Mouse (Mus musculus): ENCODE results near the gene Klf1.
"Not testable (repeated sequence)": the region's sequence is repeated elsewhere in the genome, so short reads cannot be mapped to it uniquely, and the experiment has no call there.

The Klf1 gene

DNA sequence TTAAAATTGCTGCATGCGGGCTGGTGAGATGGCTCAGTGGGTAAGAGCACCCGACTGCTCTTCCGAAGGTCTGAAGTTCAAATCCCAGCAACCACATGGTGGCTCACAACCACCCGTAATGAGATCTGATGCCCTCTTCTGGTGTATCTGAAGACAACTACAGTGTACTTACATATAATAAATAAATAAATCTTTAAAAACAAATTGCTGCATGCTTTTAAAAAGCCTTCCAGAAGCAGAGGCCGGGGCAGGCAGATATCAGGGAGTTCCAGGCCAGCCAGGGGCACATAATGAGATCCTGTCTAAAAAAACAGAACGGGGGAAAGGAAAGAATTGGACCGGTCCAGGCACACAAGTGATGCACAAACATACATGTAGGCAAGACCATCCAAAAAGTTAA is 6.3 kb downstream of the Klf1 start:
- not testable (repeated sequence) for DNase-seq

GRCm38 (mm10) chr8:84908421-84909161 is 6.9 kb downstream of the Klf1 start, which contains the start of gene Dnase2a:
Gene Dnase2a (plus strand): TSS chr8:84908560.
- peak; percentile 80 to 91 for DNase-seq

GRCm38 (mm10) chr8:84909162-84909767 is 7.5 kb downstream of the Klf1 start:
- DNase-seq, result no peak

DNA sequence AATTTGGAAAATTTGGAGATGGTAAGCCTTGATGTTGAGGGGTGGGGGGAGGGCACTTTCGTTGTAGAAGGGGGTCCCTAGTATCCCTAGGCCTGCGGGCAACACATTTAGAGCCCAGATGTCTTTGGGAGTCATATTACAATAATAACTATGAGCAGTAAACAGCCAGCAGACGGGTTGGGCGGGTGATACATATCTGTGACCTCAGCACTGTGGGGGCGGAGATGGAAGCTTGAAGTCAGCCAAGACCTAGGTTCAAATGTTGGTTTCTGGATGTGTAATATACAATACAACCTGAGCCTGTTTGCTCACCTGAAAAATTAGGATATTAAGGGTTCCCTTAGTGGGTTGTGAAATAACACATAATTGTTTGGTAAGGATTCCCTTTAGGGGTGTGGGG is 8.2 kb downstream of the Klf1 start:
- DNase-seq, result no peak

DNA sequence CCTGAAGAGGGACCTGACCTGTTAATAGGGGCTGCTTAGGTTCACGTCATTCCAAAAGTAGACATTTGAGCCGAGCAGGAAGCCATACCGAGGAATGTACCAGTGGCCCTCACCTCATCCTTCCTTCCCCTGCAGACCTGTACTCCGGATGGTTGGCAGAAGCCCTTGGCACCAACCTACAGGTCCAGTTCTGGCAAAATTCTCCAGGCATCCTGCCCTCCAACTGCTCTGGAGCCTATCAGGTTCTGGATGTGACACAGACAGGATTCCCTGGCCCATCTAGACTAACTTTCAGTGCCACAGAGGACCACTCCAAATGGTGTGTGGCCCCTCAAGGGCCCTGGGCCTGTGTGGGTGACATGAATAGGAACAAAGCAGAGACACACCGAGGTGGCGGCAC is 8.8 kb downstream of the Klf1 start:
- DNase-seq, result peak; percentile 78 to 86

GRCm38 (mm10) chr8:84911854-84912253 is 10.1 kb downstream of the Klf1 start:
- DNase-seq, result no peak

DNA sequence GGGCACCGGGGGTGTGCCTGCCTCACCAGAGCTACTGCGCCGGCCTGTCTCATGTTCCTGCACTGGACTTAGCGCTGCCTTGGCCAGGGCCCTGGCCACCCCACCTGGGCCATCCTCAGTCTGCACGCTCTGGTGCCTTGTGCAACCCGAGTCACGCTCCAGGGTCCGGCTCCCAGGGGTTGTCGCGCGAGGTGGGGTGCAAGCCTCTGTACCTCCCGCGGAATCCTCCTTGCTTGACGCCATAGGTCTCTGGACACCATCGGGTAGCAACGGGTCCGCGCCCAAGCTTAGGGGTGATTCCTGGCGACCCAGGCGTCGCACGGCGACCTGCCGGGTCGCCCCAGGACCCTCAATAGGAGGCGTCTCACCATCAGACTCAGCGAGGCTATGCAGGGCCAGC is 10.7 kb downstream of the Klf1 start:
- DNase-seq, result no peak

GRCm38 (mm10) chr8:84912895-84913501 is 11.3 kb downstream of the Klf1 start:
- DNase-seq, result peak; percentile 88 to 90

- no peak for DNase-seq
Observed at GRCm38 (mm10) chr8:84913502-84913900, 11.8 kb downstream of the Klf1 start.

DNA sequence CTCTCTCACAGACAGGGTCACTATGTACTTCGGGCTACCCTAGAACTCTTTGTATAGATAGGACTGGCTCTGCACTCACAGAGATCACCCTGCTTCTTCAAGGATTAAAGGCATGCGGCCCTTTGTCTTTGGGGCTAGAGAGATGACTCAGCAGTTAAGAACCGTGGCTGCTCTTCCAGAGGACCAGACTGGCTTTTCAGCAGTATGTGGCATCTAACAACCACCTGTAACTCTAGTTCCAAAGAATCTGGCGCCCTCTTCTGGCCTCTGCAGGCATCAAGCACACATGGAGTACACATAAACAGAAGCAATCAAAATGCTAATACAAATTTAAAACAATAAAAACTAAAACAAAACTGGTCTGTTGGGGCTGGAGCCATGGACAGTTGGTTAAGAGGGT is 12.2 kb downstream of the Klf1 start:
- DNase-seq, result no peak

DNA sequence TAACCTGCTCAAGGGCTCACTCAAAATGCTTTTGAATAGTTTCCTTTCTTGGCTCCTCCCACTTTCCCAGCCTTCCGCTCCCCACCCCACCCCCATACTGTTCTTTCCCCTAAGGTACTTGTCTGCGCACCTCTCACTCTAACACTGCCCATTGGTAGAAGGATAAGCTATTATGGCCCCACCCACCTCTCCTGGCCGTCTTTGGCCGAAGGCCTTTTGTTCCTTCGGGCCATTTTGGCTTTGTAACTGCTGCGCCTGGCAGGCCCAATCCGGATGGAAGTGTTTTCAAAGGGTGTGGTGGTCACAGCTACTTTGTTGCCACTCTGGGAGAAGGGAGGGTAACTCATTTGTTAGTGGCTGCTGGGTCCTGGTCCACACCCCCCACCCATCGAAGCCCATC is 13.5 kb downstream of the Klf1 start:
- DNase-seq, result no peak

GRCm38 (mm10) chr8:84917781-84918180 is 16.1 kb downstream of the Klf1 start:
- DNase-seq, result no peak

- DNase-seq, result no peak
Observed at GRCm38 (mm10) chr8:84918646-84919045, 16.9 kb downstream of the Klf1 start.

- no peak for DNase-seq
Observed at GRCm38 (mm10) chr8:84921596-84921995, 19.9 kb downstream of the Klf1 start.

GRCm38 (mm10) chr8:84925557-84925956 is 23.8 kb downstream of the Klf1 start:
- DNase-seq, result no peak

- DNase-seq, result no peak
Observed at GRCm38 (mm10) chr8:84927513-84927912, 25.8 kb downstream of the Klf1 start.

DNA sequence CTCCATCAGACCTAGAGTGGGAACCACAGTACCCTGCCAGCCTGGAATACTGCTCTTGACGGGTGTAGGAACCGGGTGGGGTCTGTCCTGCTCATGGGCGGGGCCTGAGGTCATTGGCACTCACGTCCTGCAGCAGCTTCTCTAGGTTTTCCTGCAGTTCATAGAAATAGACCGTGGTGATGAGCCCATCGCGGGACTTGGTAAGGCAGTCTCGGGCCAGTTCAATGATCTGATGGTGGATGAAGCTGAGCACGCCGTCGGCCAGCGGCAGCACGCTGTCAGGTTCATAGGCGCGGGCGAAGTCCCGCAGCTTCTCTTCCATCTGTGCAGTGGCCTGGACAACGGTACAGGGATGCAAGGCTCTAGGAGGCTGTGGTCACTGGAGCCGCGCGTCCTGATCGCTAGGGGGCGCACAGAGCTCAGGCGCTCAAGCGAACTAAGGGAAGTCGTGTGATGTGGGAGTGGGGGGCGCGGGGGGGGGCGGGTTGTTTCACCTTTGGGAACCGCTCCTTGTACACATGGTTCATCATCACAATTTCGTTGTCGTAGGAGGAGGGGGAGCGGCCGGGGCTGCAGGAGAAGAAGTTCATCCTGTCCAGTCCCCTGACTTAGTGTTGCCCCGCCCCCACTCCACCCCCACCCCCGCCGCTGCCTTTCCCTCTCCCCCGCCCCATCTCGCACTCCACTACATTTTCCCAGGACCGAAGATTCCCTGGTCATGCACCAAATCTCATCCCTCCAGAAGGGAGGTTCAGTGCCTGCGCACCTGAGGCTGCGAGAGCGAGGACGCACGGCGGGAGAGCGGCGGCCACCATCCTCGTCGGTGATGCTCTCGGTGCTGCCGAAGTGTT is 27.0 kb downstream of the Klf1 start:
- DNase-seq, result peak; percentile 86 to 88

- no peak for DNase-seq
Observed at GRCm38 (mm10) chr8:84930582-84930981, 28.9 kb downstream of the Klf1 start.

- no peak for DNase-seq
Observed at GRCm38 (mm10) chr8:84933767-84934559, 32.2 kb downstream of the Klf1 start.

GRCm38 (mm10) chr8:84934860-84935259 is 33.1 kb downstream of the Klf1 start:
- DNase-seq, result peak; percentile 84 to 90

- peak; percentile 60 to 66 for DNase-seq
Observed at GRCm38 (mm10) chr8:84935489-84935888, 33.8 kb downstream of the Klf1 start.
